Comparison of ENCODE assay signal across 20 mouse cellular contexts in the genomic region with DNA sequence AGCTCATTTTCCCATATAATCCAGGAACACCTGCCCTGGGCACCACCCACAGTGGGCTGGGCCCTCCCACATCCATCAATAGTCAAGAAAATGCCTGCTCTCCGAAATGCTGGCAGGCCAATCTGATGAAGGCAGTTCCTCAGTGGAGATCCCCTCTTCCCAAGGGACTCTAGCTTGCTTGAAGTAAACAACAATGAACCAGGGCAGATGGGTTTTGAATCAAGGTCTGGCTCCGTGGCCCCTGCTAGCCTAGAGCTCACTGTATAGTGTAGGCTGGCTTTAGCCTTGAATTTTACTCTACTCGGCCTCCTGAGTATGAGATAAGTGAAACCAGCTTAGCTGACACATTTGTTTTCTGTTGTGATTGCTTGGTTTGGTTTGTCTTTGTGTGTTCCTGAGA. TPM values are rescaled to one million over a fixed set of nuclear protein-coding genes. Genes with fewer than 3 reads are reported as not detected.
DNase-seq lines count a peak whose midpoint lies in the region; TF ChIP-seq lines count a peak whose summit lies in the region.
"Had no signal": no experiment of that assay in that cellular context is flagged by ENCODE, and none has a peak within 500 bp of the region (broad histone marks: within the 10 kb centered on the region; RNA-seq: fewer than 3 reads in every experiment).

No protein-coding gene starts in this region.

- TF ChIP-seq CTCF in MEL (IDR thresholded peaks at IDR 0.05 in 2 of 3, conservative IDR thresholded peaks at IDR 0.05 in 1 of 3; ENCODE audit: control insufficient read depth in 1 of 3, insufficient read depth in 1 of 3, low read depth in 2 of 3, low read length in 3 of 3, poor library complexity in 1 of 3, severe bottlenecking in 1 of 3): no peak
- TF ChIP-seq CTCF in left cerebral cortex, adult 2 months (IDR thresholded peaks at IDR 0.05): no peak

- H3K4me1 ChIP-seq in MEL (ENCODE audit: control insufficient read depth in 1 of 2, insufficient read depth in 2 of 2, low read length in 2 of 2): peaks cover 15 to 29% of the 10 kb centered on the region in 2 experiments
- H3K4me1 ChIP-seq: forebrain, embryonic 15.5 days; heart, embryonic 15.5 days; hindbrain, embryonic 15.5 days had no signal

- no peaks in the 10 kb centered on the region for H3K9me3 ChIP-seq in MEL (replicated peaks; ENCODE audit: insufficient read depth, low read length)
- H3K9me3 ChIP-seq: forebrain, embryonic 15.5 days; G1E; heart, embryonic 15.5 days; hindbrain, embryonic 10.5 days; hindbrain, embryonic 15.5 days had no signal

- peaks cover 0 to 34% of the 10 kb centered on the region in 2 experiments; a peak in 2 of 4 replicates for H3K36me3 ChIP-seq in MEL (ENCODE audit: control insufficient read depth in 1 of 2, insufficient read depth in 2 of 2, low read length in 2 of 2)
- H3K36me3 ChIP-seq: forebrain, embryonic 15.5 days; G1E; heart, embryonic 15.5 days; hindbrain, embryonic 10.5 days; hindbrain, embryonic 15.5 days had no signal

- no peaks in the 10 kb centered on the region for H3K27me3 ChIP-seq in MEL (ENCODE audit: control insufficient read depth in 1 of 2, insufficient read depth in 2 of 2, low read length in 2 of 2)
- H3K27me3 ChIP-seq: forebrain, embryonic 15.5 days; heart, embryonic 15.5 days; hindbrain, embryonic 15.5 days had no signal

- TF ChIP-seq RAD21 in MEL (IDR thresholded peaks at IDR 0.05; ENCODE audit: low read depth, low read length): no peak

- DNase-seq in ovary, postnatal 36 days (ENCODE audit: low spot score): peak; percentile 13
- DNase-seq in ovary, postnatal 10 days (ENCODE audit: low spot score): no peak
- peak; percentile 27 to 37 for DNase-seq in B cell, adult 2 months
- no peak for DNase-seq in MEL (ENCODE audit: low read depth, low spot score)
- DNase-seq in naive thymus-derived CD4-positive, alpha-beta T cell, adult 2 months (ENCODE audit: low read depth): peak; percentile 37
- no peak for DNase-seq in left cerebral cortex, adult 2 months (ENCODE audit: extremely low spot score in 1 of 2, low spot score in 2 of 2)
- no peak for DNase-seq in adrenal gland, adult 18-20 months (ENCODE audit: low spot score in 2 of 2)
- DNase-seq: adrenal gland, postnatal 14 days; cerebellum, adult 18-20 months; cerebellum, adult 9-11 months; cerebellum, postnatal 36 days; gastrocnemius, postnatal 36 days had no signal

- TF ChIP-seq POLR2A in MEL (IDR thresholded peaks at IDR 0.05; ENCODE audit: control insufficient read depth in 1 of 2, insufficient read depth in 1 of 2, low read depth in 1 of 2, low read length in 2 of 2, poor library complexity in 1 of 2): no peak

- H3K9ac ChIP-seq in MEL (ENCODE audit: control insufficient read depth, low read depth, low read length, poor library complexity, severe bottlenecking): no peak overlapping the region
- H3K9ac ChIP-seq: forebrain, embryonic 15.5 days; heart, embryonic 15.5 days; hindbrain, embryonic 15.5 days had no signal

- H3K79me2 ChIP-seq in MEL (ENCODE audit: control insufficient read depth, insufficient read depth, low read length, poor library complexity): peaks cover 10% of the 10 kb centered on the region

- no peak overlapping the region for H3K27ac ChIP-seq in MEL (ENCODE audit: control insufficient read depth, low read depth, low read length)
- H3K27ac ChIP-seq in left cerebral cortex, adult 2 months: no peak overlapping the region
- H3K27ac ChIP-seq: forebrain, embryonic 15.5 days; heart, embryonic 15.5 days; hindbrain, embryonic 10.5 days; hindbrain, embryonic 15.5 days had no signal

- H3K4me3 ChIP-seq in MEL (ENCODE audit: control insufficient read depth in 1 of 2, insufficient read depth in 1 of 2, low read depth in 2 of 2, low read length in 2 of 2): no peak overlapping the region
- no peak overlapping the region for H3K4me3 ChIP-seq in left cerebral cortex, adult 2 months
- H3K4me3 ChIP-seq: forebrain, embryonic 15.5 days; heart, adult 2 months; heart, embryonic 15.5 days; hindbrain, embryonic 10.5 days; hindbrain, embryonic 15.5 days had no signal

- intact Hi-C loops in left cerebral cortex, adult 2 months (cut with DNase I): no loop called here

- no peak for TF ChIP-seq EP300 in MEL (IDR thresholded peaks at IDR 0.05; ENCODE audit: low read depth in 1 of 2, low read length in 2 of 2)

TF ChIP-seq in MEL, 35 proteins besides CTCF, POLR2A, EP300 and RAD21:
- TF ChIP-seq UBTF (IDR thresholded peaks at IDR 0.05; ENCODE audit: borderline replicate concordance, insufficient read depth, low read depth, low read length) (0 out of 2 replicates have a peak, but pooled peaks have one; percentile 12), BHLHE40 (IDR thresholded peaks at IDR 0.05; ENCODE audit: borderline replicate concordance, low read depth, low read length) (no peak), TCF12 (IDR thresholded peaks at IDR 0.05; ENCODE audit: low read depth, low read length) (no peak)
TF ChIP-seq in MEL: peak in this region for 1.

RNA-seq across cellular contexts. Expression of a gene that starts 7.7 kb away (rescaled TPM):
- 868 and 882 TPM in 2 replicates for total RNA-seq in MEL (2012; rRNA removed)
- 1,000 to 10,000 TPM in 1 of 2 experiments, 100 to 1,000 TPM in 1; 722 to 2,287 TPM for polyA plus RNA-seq in MEL (2012; ENCODE audit: insufficient read depth in 1 of 2, insufficient read length in 2 of 2, low read depth in 1 of 2, low replicate concordance in 2 of 2, missing spikeins in 1 of 2)
- total RNA-seq in left cerebral cortex, adult 2 months (2021): 100 to 1,000 TPM; 111 to 116 TPM
- total RNA-seq in adrenal gland, adult 18-20 months (2021): 100 to 1,000 TPM; 317 to 377 TPM

RNA-seq across cellular contexts. Expression of a gene that starts 30.5 kb away (rescaled TPM):
- 17.9 and 20.4 TPM in 2 replicates for total RNA-seq in MEL (2012; rRNA removed)
- 10 to 100 TPM in 1 of 2 experiments, not detected in 1; 18.6 TPM for polyA plus RNA-seq in MEL (2012; ENCODE audit: insufficient read depth in 1 of 2, insufficient read length in 2 of 2, low read depth in 1 of 2, low replicate concordance in 2 of 2, missing spikeins in 1 of 2)
- 10 to 100 TPM; 44.7 to 49.2 TPM for total RNA-seq in left cerebral cortex, adult 2 months (2021)
- 1 to 10 TPM; 2.6 to 3.0 TPM for total RNA-seq in adrenal gland, adult 18-20 months (2021)

RNA-seq across cellular contexts. Expression of a gene that starts 45.1 kb away (rescaled TPM):
- total RNA-seq in MEL (2012; rRNA removed): not detected in 2 replicates
- polyA plus RNA-seq in MEL (2012; ENCODE audit: insufficient read depth in 1 of 2, insufficient read length in 2 of 2, low read depth in 1 of 2, low replicate concordance in 2 of 2, missing spikeins in 1 of 2): under 1 TPM in 1 of 2 experiments, not detected in 1; 0.22 TPM
- total RNA-seq in left cerebral cortex, adult 2 months (2021): not detected
- not detected for total RNA-seq in adrenal gland, adult 18-20 months (2021)
- total RNA-seq: adrenal gland, postnatal 14 days; G1E; gastrocnemius, adult 8-10 months; gastrocnemius, postnatal 36 days; heart, adult 2 months; heart, postnatal 25 days had no signal
- polyA plus RNA-seq: G1E had no signal

RNA-seq across cellular contexts. Expression of a gene that starts 51.4 kb away (rescaled TPM):
- total RNA-seq in MEL (2012; rRNA removed): 41.5 and 52.4 TPM in 2 replicates
- polyA plus RNA-seq in MEL (2012; ENCODE audit: insufficient read depth in 1 of 2, insufficient read length in 2 of 2, low read depth in 1 of 2, low replicate concordance in 2 of 2, missing spikeins in 1 of 2): 10 to 100 TPM in 1 of 2 experiments, not detected in 1; 53.8 TPM
- 10 to 100 TPM; 53.6 to 60.3 TPM for total RNA-seq in left cerebral cortex, adult 2 months (2021)
- total RNA-seq in adrenal gland, adult 18-20 months (2021): 10 to 100 TPM; 29.2 to 29.5 TPM

Comparison
In these comparisons a context has a peak if more than half of its experiments do, and no peak if none do; other contexts are left out.
1. DNase-seq: peak in ovary, postnatal 36 days (single experiment), B cell, adult 2 months (2 of 2) and naive thymus-derived CD4-positive, alpha-beta T cell, adult 2 months (single experiment); none in ovary, postnatal 10 days (single experiment), MEL (single experiment), left cerebral cortex, adult 2 months (0 of 2) and adrenal gland, adult 18-20 months (0 of 2).